Mouse (Mus musculus) urinary bladder, adult 2 months (tissue): ENCODE data around the gene Clec2e. TPM values are rescaled to one million over a fixed set of nuclear protein-coding genes. Genes with fewer than 3 reads are reported as not detected.

Source experiments
- DNase-seq: peaks from one replicate; pipeline ENCODE4 v3.0.0; 2022; ENCODE audit warnings: low spot score
- polyA plus RNA-seq: library from polyadenylated mRNA; depleted of rRNA; stranded (reverse); fragments of >200 nt; gene quantifications from 2 replicates; pipeline ENCODE4 v1.2.3, GENCODE M21; 2012; rRNA removed

Gene Clec2e
- polyA plus RNA-seq, 1 experiment = 0.12 TPM

DNA sequence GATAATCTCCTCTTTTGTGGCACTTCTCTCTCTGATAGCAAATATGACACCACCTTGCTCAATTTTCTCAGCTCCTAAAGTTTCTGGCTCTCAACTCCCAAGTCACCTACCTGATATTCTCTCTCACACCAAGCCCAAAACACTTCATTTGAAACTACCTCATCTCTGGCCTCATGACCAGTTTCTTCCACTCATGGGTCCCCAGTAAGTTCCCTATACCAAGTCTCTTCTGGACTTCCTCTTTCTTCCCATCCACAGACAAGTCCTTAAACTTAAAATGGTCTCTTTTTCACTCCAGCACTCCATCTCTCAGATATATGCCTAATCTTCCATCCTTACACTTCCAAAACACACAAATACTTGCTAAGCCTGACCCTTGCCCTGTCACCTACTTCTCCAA is 42.7 kb downstream of the Clec2e start:
- DNase-seq = no peak

- no peak for DNase-seq
These were observed 44.5 kb downstream of the Clec2e start for GRCm38 (mm10) chr6:129056237-129056636.

- DNase-seq = no peak
These were observed 49.0 kb downstream of the Clec2e start for GRCm38 (mm10) chr6:129051731-129052130.

DNA sequence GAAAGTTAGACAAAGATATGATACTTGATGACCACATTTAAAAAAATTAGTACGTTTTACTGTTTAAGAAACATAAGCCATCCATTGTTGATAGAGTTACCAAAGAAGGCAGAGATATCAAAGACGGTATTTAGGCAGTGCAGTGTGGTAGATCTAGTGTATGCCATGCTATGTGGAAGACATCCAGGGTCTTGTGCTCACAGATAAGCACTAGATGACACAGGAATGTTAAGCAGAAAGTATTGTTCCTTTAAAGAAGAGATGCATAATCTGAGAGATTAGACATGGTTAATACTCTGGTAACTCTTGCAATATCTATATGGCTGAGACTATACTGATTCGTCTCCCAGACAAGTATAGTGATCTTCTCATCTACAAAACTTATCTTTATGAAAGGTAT is 49.6 kb downstream of the Clec2e start:
- DNase-seq = no peak

GRCm38 (mm10) chr6:129049596-129050251 is 51.0 kb downstream of the Clec2e start:
- no peak for DNase-seq

DNA sequence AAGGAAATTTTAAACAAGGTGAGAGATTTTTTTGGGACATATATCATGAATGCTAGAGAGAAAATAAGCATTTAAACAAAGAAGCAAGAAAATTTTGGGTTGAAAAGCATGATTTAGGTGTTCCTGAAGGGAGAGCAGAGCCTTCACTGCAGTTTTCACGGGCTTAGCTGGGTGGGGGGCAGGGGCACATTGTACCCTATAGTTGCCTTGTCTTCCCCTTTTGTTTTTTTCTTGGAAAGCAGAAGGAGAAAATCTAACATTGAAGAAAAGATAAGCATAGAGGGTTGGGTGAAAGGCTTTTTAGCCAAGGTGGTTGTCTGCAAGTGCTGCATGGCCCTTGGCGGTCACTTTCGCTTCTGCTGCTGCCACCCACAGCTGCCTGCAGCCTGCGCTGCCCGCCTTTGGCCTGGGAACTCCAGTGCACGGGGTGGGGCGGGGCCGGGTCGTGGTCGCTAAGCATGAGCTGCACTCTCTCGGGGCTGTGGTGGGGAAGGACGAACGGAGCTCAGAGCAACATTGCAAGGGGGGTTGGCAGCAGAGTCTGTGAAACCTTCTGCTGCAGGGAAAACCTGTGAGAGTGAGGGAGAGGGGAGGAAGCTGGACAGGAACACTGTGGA is 51.7 kb downstream of the Clec2e start:
- DNase-seq = peak; percentile 28

DNA sequence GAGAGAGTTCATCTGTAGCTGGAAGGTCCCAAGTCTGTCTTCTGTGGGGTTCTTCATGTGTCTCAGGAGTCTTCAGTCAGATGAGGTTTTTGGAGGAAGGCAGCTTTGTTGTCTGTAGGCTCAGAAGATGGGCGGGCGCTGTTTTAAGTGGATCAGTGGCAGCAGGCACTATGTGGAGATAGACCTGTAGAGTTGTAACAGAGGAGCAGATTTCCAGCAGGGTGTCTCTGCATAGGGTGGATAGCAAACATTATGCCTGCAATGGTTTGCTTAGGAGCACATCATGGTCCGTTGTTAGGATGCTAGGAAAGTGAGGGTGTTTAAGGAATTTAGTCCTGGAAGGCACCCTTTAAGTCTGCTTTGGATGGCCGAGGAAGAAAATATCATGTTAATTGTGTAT is 52.3 kb downstream of the Clec2e start:
- no peak for DNase-seq

DNA sequence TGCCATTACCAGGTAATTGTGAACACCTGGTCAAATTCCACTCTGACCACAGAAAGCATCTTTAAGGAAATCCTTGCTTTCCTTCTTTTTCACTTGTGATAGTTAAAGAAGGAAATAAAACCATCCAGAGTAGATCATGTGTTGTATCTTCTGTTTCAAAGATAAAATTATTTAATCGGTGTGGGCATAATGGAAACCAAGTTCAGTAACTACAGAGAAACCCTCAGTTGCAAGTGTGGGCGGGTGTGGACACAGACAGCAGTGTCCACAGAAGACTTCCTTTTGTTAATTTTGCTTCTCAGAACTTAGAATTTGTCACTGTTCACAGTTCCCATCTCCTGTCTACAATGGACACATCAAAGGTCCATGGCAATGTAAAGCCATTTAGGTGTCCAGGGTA is 55.1 kb downstream of the Clec2e start, which contains the start of gene Klrb1f:
TSS of gene Klrb1f (plus strand) at position 301 of the 400 bp plus-strand sequence.
- DNase-seq = no peak

DNA sequence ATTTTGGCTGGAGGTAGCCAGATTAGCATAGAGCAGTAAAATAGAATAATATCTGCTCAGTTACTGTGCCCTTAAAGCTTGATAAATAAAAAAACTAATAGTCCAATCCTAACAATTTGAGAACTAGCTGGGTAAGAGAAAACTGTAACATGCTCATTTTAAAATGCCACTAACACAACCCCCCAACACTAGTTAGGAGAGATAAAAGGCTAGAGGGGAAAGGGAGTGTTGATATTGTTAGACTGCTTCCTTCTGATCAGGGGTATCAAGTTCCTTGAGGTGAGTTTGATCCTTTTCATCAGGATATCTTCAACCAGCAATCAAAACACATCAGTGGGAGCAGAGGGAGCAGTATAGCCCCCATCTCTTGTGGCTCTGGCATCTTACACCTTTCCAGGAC is 58.2 kb downstream of the Clec2e start:
- DNase-seq = no peak

Other genes with a start within 250 kb of the Clec2e start
- gene Clec2i, start 213.3 kb downstream of the Clec2e start, polyA plus RNA-seq = 0.86 and 1.0 TPM in 2 replicates
- gene BC035044, start 209.8 kb downstream of the Clec2e start, polyA plus RNA-seq = 3.2 and 3.4 TPM in 2 replicates
- gene Clec2g, start 166.5 kb downstream of the Clec2e start, polyA plus RNA-seq = 0.03 and 0.15 TPM in 2 replicates
- 0.37 and 0.54 TPM in 2 replicates for gene Klrb1f, start 55.0 kb downstream of the Clec2e start, polyA plus RNA-seq
- 85.0 and 92.0 TPM in 2 replicates for gene Clec2d, start 79.7 kb upstream of the Clec2e start, polyA plus RNA-seq
- 0.32 and 0.49 TPM in 2 replicates for gene Cd69, start 174.5 kb upstream of the Clec2e start, polyA plus RNA-seq
- not detected in 2 replicates for gene 4922502D21Rik, start 230.9 kb upstream of the Clec2e start, polyA plus RNA-seq
- gene Clec12a, start 241.8 kb upstream of the Clec2e start, polyA plus RNA-seq = 5.6 and 5.7 TPM in 2 replicates